Mouse (Mus musculus): Measurements from ENCODE around the gene Vps13d. TPM values are rescaled to one million over a fixed set of nuclear protein-coding genes. Genes with fewer than 3 reads are reported as not detected.

Gene Vps13d
- polyA plus RNA-seq, 1 experiment from 2014 or later, result 8.9 TPM

GRCm38 (mm10) chr4:144980811-144981551, 213.8 kb downstream of the Vps13d start:
- H3K27me3 ChIP-seq (ENCODE audit: control insufficient read depth, insufficient read depth, low read depth, low read length), result no peaks in the 10 kb centered on the region
- ATAC-seq, result no peak
- H3K4me1 ChIP-seq (ENCODE audit: control insufficient read depth, insufficient read depth, low read length), result no peaks in the 10 kb centered on the region
- 69% methylated on average over 8 of the region's 8 CpGs for WGBS
- H3K9ac ChIP-seq (ENCODE audit: low read depth, low read length), result no peak overlapping the region
- peaks cover 2% of the 10 kb centered on the region; the same call in 1 of the 2 replicates for H3K36me3 ChIP-seq (ENCODE audit: control insufficient read depth, insufficient read depth, low read length)
- H3K9me3 ChIP-seq (replicated peaks; ENCODE audit: control insufficient read depth, low read length, poor library complexity, severe bottlenecking), result no peaks in the 10 kb centered on the region
- H3K4me2 ChIP-seq (ENCODE audit: low read length), result no peak overlapping the region
- H3K27ac ChIP-seq (ENCODE audit: low read length), result no peak overlapping the region
- H3K4me3 ChIP-seq (ENCODE audit: low read depth, low read length), result no peak overlapping the region

- no peaks in the 10 kb centered on the region for H3K4me1 ChIP-seq (ENCODE audit: control insufficient read depth, insufficient read depth, low read length)
- H3K36me3 ChIP-seq (ENCODE audit: control insufficient read depth, insufficient read depth, low read length), result peaks cover 2% of the 10 kb centered on the region; the same call in 1 of the 2 replicates
- H3K9ac ChIP-seq (ENCODE audit: low read depth, low read length), result no peak overlapping the region
- WGBS, result 84% methylated on average over 2 of the region's 2 CpGs
- H3K9me3 ChIP-seq (replicated peaks; ENCODE audit: control insufficient read depth, low read length, poor library complexity, severe bottlenecking), result no peaks in the 10 kb centered on the region
- no peak overlapping the region for H3K27ac ChIP-seq (ENCODE audit: low read length)
- no peak overlapping the region for H3K4me2 ChIP-seq (ENCODE audit: low read length)
- no peaks in the 10 kb centered on the region for H3K27me3 ChIP-seq (ENCODE audit: control insufficient read depth, insufficient read depth, low read depth, low read length)
- H3K4me3 ChIP-seq (ENCODE audit: low read depth, low read length), result no peak overlapping the region
- ATAC-seq, result no peak
Measured at GRCm38 (mm10) chr4:144980110-144980509, 214.7 kb downstream of the Vps13d start.

- WGBS, result 89% methylated on average over 6 of the region's 6 CpGs
- ATAC-seq, result no peak
- no peak overlapping the region for H3K4me2 ChIP-seq (ENCODE audit: low read length)
Measured at GRCm38 (mm10) chr4:144978039-144978438, 216.8 kb downstream of the Vps13d start.

GRCm38 (mm10) chr4:144977057-144977456, 217.7 kb downstream of the Vps13d start:
- no peaks in the 10 kb centered on the region for H3K27me3 ChIP-seq (ENCODE audit: control insufficient read depth, insufficient read depth, low read depth, low read length)
- H3K9me3 ChIP-seq (replicated peaks; ENCODE audit: control insufficient read depth, low read length, poor library complexity, severe bottlenecking), result no peaks in the 10 kb centered on the region
- no peak overlapping the region for H3K4me2 ChIP-seq (ENCODE audit: low read length)
- peaks cover 5% of the 10 kb centered on the region; the same call in 1 of the 2 replicates for H3K36me3 ChIP-seq (ENCODE audit: control insufficient read depth, insufficient read depth, low read length)
- ATAC-seq, result no peak
- H3K9ac ChIP-seq (ENCODE audit: low read depth, low read length), result no peak overlapping the region
- no peak overlapping the region for H3K4me3 ChIP-seq (ENCODE audit: low read depth, low read length)
- H3K4me1 ChIP-seq (ENCODE audit: control insufficient read depth, insufficient read depth, low read length), result no peaks in the 10 kb centered on the region
- 71% methylated on average over 1 of the region's 1 CpGs for WGBS
- no peak overlapping the region for H3K27ac ChIP-seq (ENCODE audit: low read length)

More at GRCm38 (mm10) chr4:144978039-144978438, 216.8 kb downstream of the Vps13d start:
- H3K9ac ChIP-seq (ENCODE audit: low read depth, low read length), result no peak overlapping the region
- peaks cover 5% of the 10 kb centered on the region; the same call in 1 of the 2 replicates for H3K36me3 ChIP-seq (ENCODE audit: control insufficient read depth, insufficient read depth, low read length)
- no peaks in the 10 kb centered on the region for H3K4me1 ChIP-seq (ENCODE audit: control insufficient read depth, insufficient read depth, low read length)
- H3K4me3 ChIP-seq (ENCODE audit: low read depth, low read length), result no peak overlapping the region
- no peak overlapping the region for H3K27ac ChIP-seq (ENCODE audit: low read length)
- H3K9me3 ChIP-seq (replicated peaks; ENCODE audit: control insufficient read depth, low read length, poor library complexity, severe bottlenecking), result no peaks in the 10 kb centered on the region
- no peaks in the 10 kb centered on the region for H3K27me3 ChIP-seq (ENCODE audit: control insufficient read depth, insufficient read depth, low read depth, low read length)

- no peaks in the 10 kb centered on the region for H3K4me1 ChIP-seq (ENCODE audit: control insufficient read depth, insufficient read depth, low read length)
- ATAC-seq, result no peak
- peaks cover 5% of the 10 kb centered on the region; the same call in 1 of the 2 replicates for H3K36me3 ChIP-seq (ENCODE audit: control insufficient read depth, insufficient read depth, low read length)
- no peak overlapping the region for H3K9ac ChIP-seq (ENCODE audit: low read depth, low read length)
- no peak overlapping the region for H3K4me2 ChIP-seq (ENCODE audit: low read length)
- no peaks in the 10 kb centered on the region for H3K27me3 ChIP-seq (ENCODE audit: control insufficient read depth, insufficient read depth, low read depth, low read length)
- 31% methylated on average over 2 of the region's 2 CpGs for WGBS
- H3K4me3 ChIP-seq (ENCODE audit: low read depth, low read length), result no peak overlapping the region
- H3K27ac ChIP-seq (ENCODE audit: low read length), result no peak overlapping the region
- no peaks in the 10 kb centered on the region for H3K9me3 ChIP-seq (replicated peaks; ENCODE audit: control insufficient read depth, low read length, poor library complexity, severe bottlenecking)
Measured at GRCm38 (mm10) chr4:144975505-144975904, 219.3 kb downstream of the Vps13d start.

- Histone ChIP-seq H3K9ac (ENCODE audit: low read depth, low read length) (no peak overlapping the region), H3K4me2 (ENCODE audit: low read length) (no peak overlapping the region), H3K27me3 (ENCODE audit: control insufficient read depth, insufficient read depth, low read depth, low read length) (no peaks in the 10 kb centered on the region), H3K9me3 (replicated peaks; ENCODE audit: control insufficient read depth, low read length, poor library complexity, severe bottlenecking) (no peaks in the 10 kb centered on the region), H3K4me3 (ENCODE audit: low read depth, low read length) (no peak overlapping the region), H3K4me1 (ENCODE audit: control insufficient read depth, insufficient read depth, low read length) (no peaks in the 10 kb centered on the region), H3K36me3 (ENCODE audit: control insufficient read depth, insufficient read depth, low read length) (peaks cover 5% of the 10 kb centered on the region; the same call in 1 of the 2 replicates), H3K27ac (ENCODE audit: low read length) (no peak overlapping the region)
- 82% methylated on average over 3 of the region's 3 CpGs for WGBS
- no peak for ATAC-seq
Measured at GRCm38 (mm10) chr4:144974458-144974857, 220.3 kb downstream of the Vps13d start.

GRCm38 (mm10) chr4:144972948-144973720, 221.7 kb downstream of the Vps13d start:
- H3K4me1 ChIP-seq (ENCODE audit: control insufficient read depth, insufficient read depth, low read length), result no peaks in the 10 kb centered on the region
- H3K27me3 ChIP-seq (ENCODE audit: control insufficient read depth, insufficient read depth, low read depth, low read length), result no peaks in the 10 kb centered on the region
- 85% methylated on average over 6 of the region's 6 CpGs for WGBS
- H3K9me3 ChIP-seq (replicated peaks; ENCODE audit: control insufficient read depth, low read length, poor library complexity, severe bottlenecking), result no peaks in the 10 kb centered on the region
- no peak overlapping the region for H3K9ac ChIP-seq (ENCODE audit: low read depth, low read length)
- no peak overlapping the region for H3K27ac ChIP-seq (ENCODE audit: low read length)
- no peak overlapping the region for H3K4me3 ChIP-seq (ENCODE audit: low read depth, low read length)
- H3K4me2 ChIP-seq (ENCODE audit: low read length), result no peak overlapping the region
- H3K36me3 ChIP-seq (ENCODE audit: control insufficient read depth, insufficient read depth, low read length), result peaks cover 5% of the 10 kb centered on the region; the same call in 1 of the 2 replicates
- no peak for ATAC-seq

GRCm38 (mm10) chr4:144971048-144971447, 223.8 kb downstream of the Vps13d start:
- no peak overlapping the region for H3K9ac ChIP-seq (ENCODE audit: low read depth, low read length)
- H3K27me3 ChIP-seq (ENCODE audit: control insufficient read depth, insufficient read depth, low read depth, low read length), result no peaks in the 10 kb centered on the region
- H3K4me1 ChIP-seq (ENCODE audit: control insufficient read depth, insufficient read depth, low read length), result no peaks in the 10 kb centered on the region
- WGBS, result 96% methylated on average over 2 of the region's 2 CpGs
- H3K4me2 ChIP-seq (ENCODE audit: low read length), result no peak overlapping the region
- H3K36me3 ChIP-seq (ENCODE audit: control insufficient read depth, insufficient read depth, low read length), result 0 out of 2 replicates have a peak, but pooled peaks cover 3% of the 10 kb centered on the region
- H3K9me3 ChIP-seq (replicated peaks; ENCODE audit: control insufficient read depth, low read length, poor library complexity, severe bottlenecking), result no peaks in the 10 kb centered on the region
- no peak for ATAC-seq
- no peak overlapping the region for H3K4me3 ChIP-seq (ENCODE audit: low read depth, low read length)
- no peak overlapping the region for H3K27ac ChIP-seq (ENCODE audit: low read length)

GRCm38 (mm10) chr4:144969030-144969429, 225.8 kb downstream of the Vps13d start:
- ATAC-seq, result no peak
- Histone ChIP-seq H3K27ac (ENCODE audit: low read length) (no peak overlapping the region), H3K4me3 (ENCODE audit: low read depth, low read length) (no peak overlapping the region), H3K9me3 (replicated peaks; ENCODE audit: control insufficient read depth, low read length, poor library complexity, severe bottlenecking) (no peaks in the 10 kb centered on the region), H3K9ac (ENCODE audit: low read depth, low read length) (no peak overlapping the region), H3K36me3 (ENCODE audit: control insufficient read depth, insufficient read depth, low read length) (no peaks in the 10 kb centered on the region), H3K27me3 (ENCODE audit: control insufficient read depth, insufficient read depth, low read depth, low read length) (no peaks in the 10 kb centered on the region), H3K4me1 (ENCODE audit: control insufficient read depth, insufficient read depth, low read length) (no peaks in the 10 kb centered on the region; the same call in 1 of the 2 replicates), H3K4me2 (ENCODE audit: low read length) (no peak overlapping the region)
- 83% methylated on average over 6 of the region's 6 CpGs for WGBS
